Mouse (Mus musculus): ENCODE results near the gene Lcn10. TPM values are rescaled to one million over a fixed set of nuclear protein-coding genes. Genes with fewer than 3 reads are reported as not detected.
"Not testable (repeated sequence)": the region's sequence is repeated elsewhere in the genome, so short reads cannot be mapped to it uniquely, and the experiment has no call there.

The Lcn10 gene
- total RNA-seq, 2 experiments from 2014 or later: not detected

- intact Hi-C loops (cut with DNase I): no loop called here
- DNase-seq: no peak
These were observed 21.2 kb downstream of the Lcn10 start for GRCm38 (mm10) chr2:25703706-25704105.

GRCm38 (mm10) chr2:25706643-25707481, 24.3 kb downstream of the Lcn10 start, which contains the start of gene Bmyc:
Gene Bmyc (plus strand): TSS chr2:25706739.
- intact Hi-C loops (cut with DNase I): no loop called here
- peak; percentile 84 to 85 for DNase-seq

GRCm38 (mm10) chr2:25708121-25708520, 25.6 kb downstream of the Lcn10 start:
- DNase-seq: peak; percentile 22 to 35
- intact Hi-C loops (cut with DNase I): no loop called here

DNA sequence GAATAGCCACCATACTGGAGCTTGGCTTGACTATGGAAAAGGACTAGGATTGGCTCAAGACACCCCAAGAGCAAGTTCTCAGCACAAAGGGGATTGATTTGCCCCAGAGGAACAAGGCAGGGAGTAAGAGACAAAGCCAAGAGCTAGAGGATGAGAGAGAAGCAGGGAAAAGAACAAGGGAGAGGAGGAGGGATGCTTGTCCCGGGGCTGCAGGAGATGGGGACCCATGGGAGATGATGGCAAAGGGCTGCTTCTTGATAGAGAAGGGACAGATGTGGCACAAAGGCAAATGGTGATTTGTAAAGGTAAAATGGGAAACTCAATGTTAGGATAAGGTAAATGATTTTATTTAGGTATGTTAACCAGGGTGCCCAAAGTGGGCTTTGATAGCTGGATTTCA, 26.5 kb downstream of the Lcn10 start:
- DNase-seq; intact Hi-C loops (cut with DNase I): not testable (repeated sequence)

GRCm38 (mm10) chr2:25709791-25710190, 27.3 kb downstream of the Lcn10 start:
- DNase-seq; intact Hi-C loops (cut with DNase I): not testable (repeated sequence)

DNA sequence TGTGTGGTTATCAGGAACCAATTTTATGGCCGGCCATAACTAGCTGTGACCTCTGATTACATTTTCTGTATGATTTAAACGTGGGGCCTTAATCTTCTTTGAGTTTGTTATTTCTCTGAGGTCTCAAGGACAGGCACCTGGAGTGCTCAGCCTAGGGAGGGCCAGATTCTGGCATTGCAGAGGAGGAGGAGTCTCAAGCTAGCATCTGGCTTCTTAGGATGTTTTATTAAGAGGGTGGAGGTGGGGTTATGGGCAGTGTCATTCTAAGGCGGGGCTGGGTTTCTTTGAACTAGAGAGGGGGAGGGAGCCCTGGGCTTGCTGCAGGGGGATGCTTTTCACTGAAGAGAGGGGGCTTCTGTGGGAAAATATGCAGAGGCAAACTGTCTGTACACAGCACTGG, 29.1 kb downstream of the Lcn10 start:
- intact Hi-C loops (cut with DNase I); DNase-seq: not testable (repeated sequence)

DNA sequence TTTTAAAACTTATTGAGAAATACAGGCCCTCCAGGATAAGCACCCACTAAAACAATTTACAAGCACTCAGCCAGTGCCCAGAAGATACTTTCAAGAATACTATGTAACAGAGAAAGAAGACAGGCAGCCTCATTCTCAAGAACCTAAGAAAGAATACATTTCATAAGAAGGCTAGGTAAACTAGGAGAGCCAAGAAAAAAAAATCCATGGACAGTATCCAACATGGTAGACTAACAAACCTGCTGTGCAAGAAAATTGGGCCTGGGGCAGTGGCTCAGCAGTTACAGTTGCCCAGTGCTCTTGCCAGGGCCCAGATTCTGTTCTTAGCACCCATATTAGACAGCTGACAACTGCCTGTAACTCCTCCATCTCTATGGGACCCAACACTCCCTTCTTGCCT, 34.7 kb downstream of the Lcn10 start:
- no peak for DNase-seq
- intact Hi-C loops (cut with DNase I): no loop called here

GRCm38 (mm10) chr2:25733199-25733930, 50.8 kb downstream of the Lcn10 start:
- intact Hi-C loops (cut with DNase I): no loop called here
- no peak for DNase-seq

Other genes with a start within 250 kb of the Lcn10 start
- gene Clic3, start 225.9 kb upstream of the Lcn10 start, total RNA-seq (2021): 1 to 10 TPM; 3.3 to 3.7 TPM
- gene Paxx, start 221.6 kb upstream of the Lcn10 start, total RNA-seq (2021): 10 to 100 TPM; 33.3 to 39.5 TPM
- gene Ptgds, start 212.7 kb upstream of the Lcn10 start, total RNA-seq (2021): 100 to 1,000 TPM in 1 of 2 experiments, 10 to 100 TPM in 1; 75.1 to 110 TPM
- gene Lcn12, start 188.8 kb upstream of the Lcn10 start, total RNA-seq (2021): not detected
- 10 to 100 TPM; 93.1 to 93.4 TPM for gene Fbxw5, start 182.0 kb upstream of the Lcn10 start, total RNA-seq (2021)
- gene C8g, start 181.0 kb upstream of the Lcn10 start, total RNA-seq (2021): under 1 TPM; 0.52 to 0.53 TPM
- 10 to 100 TPM; 16.1 to 18.3 TPM for gene Traf2, start 135.8 kb upstream of the Lcn10 start, total RNA-seq (2021)
- gene Edf1, start 124.9 kb upstream of the Lcn10 start, total RNA-seq (2021): 100 to 1,000 TPM; 188 to 189 TPM
- gene Mamdc4, start 107.9 kb upstream of the Lcn10 start, total RNA-seq (2021): 1 to 10 TPM; 1.8 to 2.2 TPM
- 100 to 1,000 TPM in 1 of 2 experiments, 10 to 100 TPM in 1; 93.8 to 101 TPM for gene Phpt1, start 107.5 kb upstream of the Lcn10 start, total RNA-seq (2021)
- gene Ajm1, start 101.0 kb upstream of the Lcn10 start, total RNA-seq (2021): under 1 TPM; 0.10 to 0.12 TPM
- 10 to 100 TPM; 49.4 to 57.6 TPM for gene Rabl6, start 74.2 kb upstream of the Lcn10 start, total RNA-seq (2021)
- not detected for gene Ccdc183, start 65.0 kb upstream of the Lcn10 start, total RNA-seq (2021)
- gene Tmem141, start 60.7 kb upstream of the Lcn10 start, total RNA-seq (2021): 10 to 100 TPM; 22.1 to 24.6 TPM
- 1 to 10 TPM; 2.7 to 3.7 TPM for gene Fcna, start 54.7 kb upstream of the Lcn10 start, total RNA-seq (2021)
- 1 to 10 TPM in 1 of 2 experiments, under 1 TPM in 1; 0.99 to 1.0 TPM for gene Lcn8, start 29.6 kb upstream of the Lcn10 start, total RNA-seq (2021)
- gene Lcn5, start 24.8 kb upstream of the Lcn10 start, total RNA-seq (2021): not detected
- gene Lcn6, start 5.9 kb upstream of the Lcn10 start, total RNA-seq (2021): not detected
- not detected for gene Obp2a, start 17.3 kb downstream of the Lcn10 start, total RNA-seq (2021)
- gene Bmyc, start 24.0 kb downstream of the Lcn10 start, total RNA-seq (2021): 10 to 100 TPM; 14.6 to 15.6 TPM
- not detected for gene Obp2b, start 54.3 kb downstream of the Lcn10 start, total RNA-seq (2021)
- not detected for gene Lcn3, start 82.8 kb downstream of the Lcn10 start, total RNA-seq (2021)
- not detected for gene Lcn11, start 94.3 kb downstream of the Lcn10 start, total RNA-seq (2021)
- not detected for gene Gm13539, start 99.5 kb downstream of the Lcn10 start, total RNA-seq (2021)
- not detected for gene Glt6d1, start 133.1 kb downstream of the Lcn10 start, total RNA-seq (2021)
- gene Lcn9, start 140.4 kb downstream of the Lcn10 start, total RNA-seq (2021): not detected
- not detected for gene Sohlh1, start 164.5 kb downstream of the Lcn10 start, total RNA-seq (2021)
- 1 to 10 TPM in 1 of 2 experiments, under 1 TPM in 1; 0.62 to 1.1 TPM for gene Kcnt1, start 181.0 kb downstream of the Lcn10 start, total RNA-seq (2021)